Mouse (Mus musculus): ENCODE results near the gene Inpp5d.

Gene Inpp5d

GRCm38 (mm10) chr1:87623977-87624666, 4.0 kb downstream of the Inpp5d start:
- no peak for DNase-seq (ENCODE audit: extremely low read depth, insufficient read length, low spot score)

DNA sequence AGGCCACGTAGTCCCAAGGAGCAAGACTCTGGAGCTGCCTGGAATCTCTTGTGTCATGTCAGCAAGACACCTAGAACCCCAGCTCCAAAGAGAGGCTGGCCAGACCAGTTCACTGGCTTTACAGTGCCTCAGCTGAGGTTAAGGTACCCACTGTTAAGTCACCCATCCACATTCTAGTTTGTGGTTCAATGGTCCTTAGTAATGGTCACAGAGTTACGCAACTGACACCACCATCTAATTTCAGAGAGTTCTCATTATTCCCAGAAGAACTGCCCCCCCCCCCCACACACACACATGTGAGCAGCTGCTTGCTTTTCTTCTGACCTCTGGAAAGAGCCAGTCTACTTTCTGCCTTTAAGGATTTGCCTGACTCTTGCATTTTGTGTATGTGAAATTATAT, 4.7 kb downstream of the Inpp5d start:
- DNase-seq (ENCODE audit: extremely low read depth, insufficient read length, low spot score): no peak

DNA sequence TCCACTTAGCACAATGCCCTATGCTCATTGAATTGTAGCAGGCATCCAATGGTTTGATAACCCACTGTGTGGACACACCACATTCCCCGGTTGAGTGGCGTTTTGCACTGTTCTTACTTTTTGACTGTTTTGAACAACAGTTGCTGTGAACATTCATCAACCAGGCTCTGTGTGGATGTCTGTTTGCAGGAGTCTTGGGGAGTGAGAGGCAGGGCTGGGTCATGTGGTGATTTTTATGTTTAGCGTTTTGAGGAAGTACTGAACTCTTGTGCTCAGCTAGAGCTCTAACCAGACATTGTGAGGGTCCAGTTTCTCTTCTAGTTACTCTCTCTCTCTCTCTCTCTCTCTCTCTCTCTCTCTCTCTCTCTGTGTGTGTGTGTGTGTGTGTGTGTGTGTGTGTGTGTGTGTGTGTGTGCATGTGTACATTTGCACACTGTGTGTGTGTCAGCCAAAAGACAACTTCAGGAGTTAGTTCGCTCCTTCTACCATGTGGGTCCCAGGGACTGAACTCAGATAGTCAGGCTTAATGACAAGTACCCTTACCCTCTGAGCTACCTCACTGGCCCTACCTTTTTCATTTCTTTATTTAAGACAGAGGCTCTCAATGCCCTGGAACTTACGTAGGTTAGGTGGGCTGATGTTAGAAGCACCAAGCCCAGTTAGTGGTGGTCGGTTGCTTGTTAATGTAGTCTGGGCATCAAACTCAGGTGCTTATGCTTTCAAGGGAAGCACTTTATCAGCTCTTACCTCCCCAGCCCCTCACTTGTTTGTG, 5.3 kb downstream of the Inpp5d start:
- no peak for DNase-seq (ENCODE audit: extremely low read depth, insufficient read length, low spot score)

DNA sequence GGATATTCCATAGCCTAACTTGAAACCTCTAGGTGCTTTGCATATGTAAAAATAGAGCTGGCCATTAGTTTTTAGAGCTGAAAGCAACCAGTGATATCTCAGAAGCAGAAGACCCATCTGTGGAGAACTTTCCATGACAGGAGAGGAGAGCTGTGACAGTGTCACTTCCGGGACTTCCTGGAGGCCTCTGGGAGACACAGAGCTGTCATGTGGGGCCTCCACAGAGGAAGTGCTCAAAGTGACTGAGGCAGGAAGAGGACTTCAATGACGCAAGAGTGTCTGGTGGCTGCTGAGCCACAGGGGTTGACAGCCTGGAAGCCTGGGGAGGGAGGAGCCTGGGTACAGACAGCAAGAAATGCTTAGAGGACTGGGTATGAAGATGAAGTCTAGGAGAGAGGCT, 6.2 kb downstream of the Inpp5d start:
- no peak for DNase-seq (ENCODE audit: extremely low read depth, insufficient read length, low spot score)

- no peak for DNase-seq (ENCODE audit: extremely low read depth, insufficient read length, low spot score)
Measured at GRCm38 (mm10) chr1:87628085-87628484, 8.0 kb downstream of the Inpp5d start.

DNA sequence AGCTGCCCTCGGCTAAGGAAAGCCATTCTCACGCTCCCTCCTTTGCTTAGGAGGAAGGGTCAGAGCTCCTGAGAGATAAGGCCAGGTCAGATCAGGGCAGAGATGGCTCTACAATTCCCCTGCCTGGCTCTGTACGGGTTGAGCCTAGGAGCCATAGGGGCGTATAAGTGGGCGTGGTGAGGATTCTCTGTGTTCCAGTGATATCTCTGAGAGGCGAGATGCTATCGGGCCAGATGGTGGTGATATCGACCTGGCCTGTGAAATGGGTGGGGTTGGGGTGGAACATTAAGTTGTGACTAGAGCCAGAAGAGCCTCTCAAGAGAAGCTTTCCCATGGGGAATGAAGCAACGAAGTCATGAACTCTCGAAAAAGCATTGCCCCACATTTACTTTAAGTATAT, 11.5 kb downstream of the Inpp5d start:
- DNase-seq (ENCODE audit: extremely low read depth, insufficient read length, low spot score): no peak

DNA sequence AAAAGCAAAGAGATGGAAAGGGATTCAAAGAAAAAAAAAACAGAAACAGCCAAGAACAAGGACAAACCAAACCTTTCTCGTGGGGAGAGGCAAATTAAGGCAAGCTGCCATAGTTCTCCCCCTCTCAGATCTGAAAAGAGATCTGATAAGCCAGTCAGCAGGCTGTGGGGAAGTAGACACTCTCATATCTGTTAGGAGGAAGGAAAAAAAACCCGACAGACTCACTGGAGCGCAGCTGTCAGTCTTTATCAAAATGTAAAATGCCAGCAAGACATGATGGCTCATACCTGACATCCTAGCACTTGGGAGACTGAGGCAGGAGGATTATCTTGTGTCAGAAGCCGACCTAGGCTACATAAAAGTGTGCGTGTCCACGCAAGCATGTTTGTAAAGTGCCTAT, 12.1 kb downstream of the Inpp5d start:
- DNase-seq (ENCODE audit: extremely low read depth, insufficient read length, low spot score): no peak

DNA sequence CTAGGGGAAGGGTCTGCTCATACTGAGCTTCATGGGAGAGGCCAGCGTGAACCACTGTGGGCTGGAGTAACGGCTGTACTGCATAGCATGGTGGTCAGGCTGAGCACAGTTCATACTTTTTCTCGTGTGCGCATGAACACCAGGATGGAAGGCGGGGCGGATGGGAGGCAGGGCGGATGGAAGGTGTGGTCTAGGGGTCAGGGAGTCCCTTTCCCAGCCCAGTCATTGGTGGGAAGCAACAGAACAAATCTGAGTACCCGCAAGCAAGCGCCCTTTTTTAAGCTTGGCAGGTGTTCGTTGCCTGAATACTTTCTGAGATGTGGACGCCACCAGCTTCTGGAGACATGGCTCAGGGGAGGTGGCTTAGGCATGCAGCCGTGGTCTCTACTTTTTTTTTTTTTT, 16.6 kb downstream of the Inpp5d start:
- no peak for DNase-seq (ENCODE audit: extremely low read depth, insufficient read length, low spot score)

DNA sequence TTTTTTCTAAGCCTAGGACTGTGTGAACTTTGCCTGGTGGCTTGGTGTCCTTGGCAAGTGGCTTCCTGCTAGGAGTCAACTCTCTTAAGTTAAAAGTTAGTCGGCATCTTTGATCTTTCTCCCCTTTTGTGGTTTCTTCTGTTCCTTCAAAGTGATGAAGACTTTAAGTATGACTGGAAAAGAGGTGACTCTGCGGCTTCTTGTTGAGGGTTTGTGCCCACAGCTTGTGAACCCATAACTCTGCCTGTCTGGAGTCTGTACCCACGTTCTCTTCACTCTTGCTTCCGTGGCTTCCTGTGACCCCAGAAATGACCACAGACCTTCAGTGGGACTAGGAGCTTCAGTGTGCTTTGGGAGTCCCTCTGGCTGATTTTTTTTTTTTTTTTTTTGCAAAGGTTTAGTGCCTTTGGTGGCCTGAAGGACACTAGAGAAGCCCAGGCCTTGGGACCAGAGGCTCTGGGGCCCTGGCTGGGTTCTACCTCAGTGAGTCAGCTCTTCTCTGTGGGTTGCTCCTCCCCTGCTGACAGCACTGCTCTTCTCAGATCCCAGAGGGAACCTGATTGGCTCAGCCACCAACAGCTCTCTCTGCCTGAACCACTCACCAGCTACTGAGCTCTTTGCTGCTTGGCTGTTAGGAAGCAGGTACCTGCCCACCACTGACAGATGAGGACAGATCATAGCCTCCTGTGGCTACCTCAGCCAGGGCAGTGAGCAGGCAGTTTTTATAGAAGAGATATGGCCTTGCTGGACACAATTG, 17.2 kb downstream of the Inpp5d start:
- peak; percentile 82 for DNase-seq (ENCODE audit: extremely low read depth, insufficient read length, low spot score)

DNA sequence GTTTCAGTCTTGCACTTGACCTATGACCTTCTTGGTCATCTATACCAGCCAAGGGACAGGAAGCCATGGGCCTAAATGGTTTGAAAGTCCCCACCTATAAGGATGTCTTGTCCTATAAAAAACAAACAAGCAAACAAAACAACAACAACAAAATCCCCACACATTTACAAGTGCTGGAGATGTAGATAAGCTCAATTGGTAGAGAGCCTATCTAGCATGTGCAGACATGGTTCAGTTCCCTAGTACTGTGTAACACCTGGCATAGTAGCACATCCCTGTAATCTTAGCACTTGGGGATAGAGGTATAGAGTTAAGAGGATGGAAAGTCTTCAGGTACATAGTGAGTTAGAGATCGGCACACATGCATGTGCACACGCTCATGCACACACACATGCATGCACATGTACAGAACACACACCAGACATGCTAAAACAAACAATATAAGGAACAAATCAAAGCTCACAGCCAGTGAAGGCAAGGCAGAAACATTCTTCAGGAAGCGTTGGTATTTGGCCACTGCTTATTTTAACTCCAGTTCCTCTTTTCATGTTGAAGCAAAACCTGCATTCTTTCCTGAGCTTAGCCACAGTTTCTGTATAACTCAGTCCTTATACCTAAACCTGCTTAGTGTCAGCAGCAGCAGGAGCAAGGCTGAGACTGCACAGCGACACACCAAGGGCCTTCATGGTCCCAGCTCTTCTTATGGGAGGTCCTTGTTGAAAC, 17.9 kb downstream of the Inpp5d start:
- no peak for DNase-seq (ENCODE audit: extremely low read depth, insufficient read length, low spot score)

- DNase-seq (ENCODE audit: extremely low read depth, insufficient read length, low spot score): no peak
Measured at GRCm38 (mm10) chr1:87639724-87640123, 19.6 kb downstream of the Inpp5d start.

DNA sequence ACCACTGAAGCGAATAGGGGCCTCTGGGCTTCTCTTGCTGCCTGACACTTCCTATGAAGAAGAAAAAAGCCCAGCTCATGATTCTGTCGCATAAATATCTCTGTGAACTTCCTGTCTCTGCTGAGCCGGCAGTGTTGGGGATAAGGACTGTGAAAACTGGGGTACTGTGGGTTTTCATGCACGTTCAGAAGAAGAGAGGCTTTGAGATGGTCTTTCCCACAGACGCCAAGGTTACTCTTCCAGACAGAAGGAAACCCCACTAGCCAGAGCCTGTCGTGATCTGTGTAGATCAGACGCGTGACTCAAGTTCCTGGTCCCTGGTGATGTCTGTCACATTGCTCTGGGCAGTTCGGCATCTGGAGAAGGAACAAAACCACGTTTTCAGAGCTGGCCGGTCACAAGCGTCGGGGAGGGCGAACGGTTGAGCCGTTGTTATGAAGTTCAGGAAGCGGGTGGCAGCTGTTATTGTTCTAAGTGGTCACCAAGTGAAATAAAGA, 20.1 kb downstream of the Inpp5d start:
- no peak for DNase-seq (ENCODE audit: extremely low read depth, insufficient read length, low spot score)

DNA sequence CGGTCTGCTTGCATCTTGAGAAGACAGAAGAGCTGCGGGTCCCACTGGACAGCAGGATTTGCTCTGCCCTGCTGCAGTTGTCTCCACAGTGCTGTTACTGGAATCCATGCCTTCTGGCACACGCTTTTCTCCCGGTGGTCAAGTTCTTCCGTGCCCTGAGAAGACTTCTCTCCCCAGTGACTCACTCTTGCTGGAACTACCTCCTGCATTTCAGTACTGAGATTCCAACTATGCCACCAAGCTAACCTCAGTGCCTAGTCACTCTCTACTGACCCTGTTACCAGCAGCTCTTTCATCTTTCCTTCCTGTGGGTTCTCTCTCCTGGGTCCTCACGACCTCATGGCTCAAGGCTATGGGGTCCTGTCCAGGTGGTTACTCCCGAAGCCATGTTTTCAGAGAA, 22.9 kb downstream of the Inpp5d start:
- peak; percentile 68 for DNase-seq (ENCODE audit: extremely low read depth, insufficient read length, low spot score)

- no peak for DNase-seq (ENCODE audit: extremely low read depth, insufficient read length, low spot score)
Measured at GRCm38 (mm10) chr1:87645041-87645440, 24.9 kb downstream of the Inpp5d start.

- DNase-seq (ENCODE audit: extremely low read depth, insufficient read length, low spot score): no peak
Measured at GRCm38 (mm10) chr1:87645748-87646147, 25.6 kb downstream of the Inpp5d start.

GRCm38 (mm10) chr1:87647820-87648219, 27.7 kb downstream of the Inpp5d start:
- no peak for DNase-seq (ENCODE audit: extremely low read depth, insufficient read length, low spot score)

- no peak for DNase-seq (ENCODE audit: extremely low read depth, insufficient read length, low spot score)
Measured at GRCm38 (mm10) chr1:87648657-87649056, 28.5 kb downstream of the Inpp5d start.

GRCm38 (mm10) chr1:87649219-87649805, 29.2 kb downstream of the Inpp5d start:
- DNase-seq (ENCODE audit: extremely low read depth, insufficient read length, low spot score): no peak

DNA sequence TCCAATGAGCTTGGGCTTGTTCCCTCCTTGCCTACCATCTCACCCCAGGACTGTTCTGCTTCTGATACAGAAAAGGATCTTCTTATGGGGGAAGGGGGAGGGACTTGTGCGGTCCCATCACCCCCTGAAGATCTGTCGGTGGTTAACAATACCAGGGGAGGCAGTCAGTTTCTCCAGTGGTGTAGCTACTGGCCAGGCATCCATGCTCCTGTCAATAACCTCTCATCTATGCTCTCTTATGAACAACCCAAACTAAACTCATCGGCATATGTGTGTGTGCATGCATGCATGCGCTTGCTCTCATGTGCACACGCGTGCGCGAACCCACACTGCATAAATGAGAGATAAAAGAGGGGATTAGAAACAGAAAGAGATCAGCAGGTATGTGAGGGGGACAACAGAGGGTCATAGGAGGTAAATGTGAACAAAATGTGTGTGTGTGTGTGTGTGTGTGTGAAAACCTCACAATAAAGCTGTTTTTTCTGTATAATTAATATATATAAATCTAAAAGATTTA, 29.9 kb downstream of the Inpp5d start:
- DNase-seq (ENCODE audit: extremely low read depth, insufficient read length, low spot score): no peak

DNA sequence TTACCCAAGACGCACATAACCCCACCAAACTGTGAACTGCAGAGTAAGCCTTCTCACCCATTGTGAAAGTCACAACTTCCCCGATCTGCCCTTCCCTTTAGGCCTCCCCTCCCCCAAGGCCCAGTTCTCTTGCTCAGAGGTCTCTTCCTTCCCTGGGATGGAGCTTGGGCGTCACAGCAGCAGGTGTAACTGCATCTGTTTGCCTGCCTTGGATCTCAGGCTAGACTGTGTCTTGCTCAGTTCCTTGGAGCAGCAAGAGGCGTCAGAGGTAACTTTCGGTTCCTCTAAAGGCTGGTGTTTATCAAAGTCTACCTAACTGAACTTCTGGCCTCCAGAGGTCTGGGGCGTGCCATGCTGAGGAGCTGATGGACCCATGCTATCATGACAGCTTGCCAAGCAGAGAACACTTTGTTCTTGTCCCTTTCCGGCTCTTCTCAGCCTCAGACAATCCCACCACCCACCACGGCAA, 30.5 kb downstream of the Inpp5d start:
- no peak for DNase-seq (ENCODE audit: extremely low read depth, insufficient read length, low spot score)
